Mouse (Mus musculus): ENCODE results near the gene Chrna3.

The Chrna3 gene

DNA sequence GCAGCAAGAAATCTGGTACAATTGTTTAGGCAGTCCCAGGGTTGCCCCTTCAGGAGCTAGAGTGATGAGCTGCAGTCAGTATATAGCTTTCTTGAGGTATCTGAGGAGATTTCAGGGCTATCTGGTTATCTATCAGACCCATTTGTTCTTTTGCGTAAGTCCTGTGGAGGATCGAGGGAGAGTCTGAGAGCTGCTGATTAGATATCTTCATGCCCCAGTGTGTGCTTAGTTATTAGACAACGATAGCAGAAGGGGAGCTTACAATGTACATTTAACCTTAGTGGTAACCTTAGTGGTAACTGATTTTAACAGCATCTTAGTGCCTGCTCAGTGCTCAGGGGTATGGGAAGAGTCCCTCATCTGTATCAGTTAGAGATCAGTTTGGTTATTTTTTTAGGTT, 30.7 kb downstream of the Chrna3 start:
- DNase-seq (ENCODE audit: low spot score): no peak

DNA sequence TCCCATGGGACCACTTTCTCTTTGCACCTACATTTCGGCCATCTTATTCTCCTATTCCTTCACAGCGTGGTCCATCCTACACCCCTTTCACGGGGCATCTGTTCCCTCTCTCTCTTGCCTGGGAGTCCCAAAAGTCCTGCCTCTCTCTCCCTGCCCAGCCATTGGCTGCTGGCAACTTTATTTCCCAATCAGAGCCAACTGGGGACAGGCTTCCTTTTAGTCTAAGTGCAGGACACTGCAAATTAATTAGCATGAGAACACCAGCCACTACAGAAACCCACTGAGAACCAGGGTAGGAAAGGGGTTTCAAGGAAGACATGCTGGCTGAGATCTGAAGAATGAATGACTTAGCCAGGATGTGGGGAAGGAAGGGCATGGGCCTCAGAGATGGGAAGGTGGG, 32.0 kb downstream of the Chrna3 start:
- DNase-seq (ENCODE audit: low spot score): no peak

DNA sequence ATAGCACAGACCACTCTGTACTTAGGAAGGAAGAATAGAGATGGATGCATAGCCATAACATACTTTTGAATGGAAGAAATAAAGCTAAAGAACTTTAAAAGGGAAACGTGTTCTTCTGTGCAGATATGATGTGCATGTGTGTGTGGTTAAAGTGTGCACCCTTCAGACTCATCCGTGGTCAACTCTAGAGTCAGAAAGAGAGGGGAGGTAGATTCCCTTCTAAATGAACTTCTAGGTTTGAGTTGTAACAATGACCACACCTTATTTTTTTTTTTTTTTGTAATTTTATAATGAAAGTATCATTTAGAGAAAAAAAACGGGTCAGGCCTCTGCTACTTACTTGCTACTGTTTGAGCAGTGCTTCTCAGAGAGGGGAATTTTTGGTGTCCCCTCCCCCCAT, 36.0 kb downstream of the Chrna3 start:
- no peak for DNase-seq (ENCODE audit: low spot score)

DNA sequence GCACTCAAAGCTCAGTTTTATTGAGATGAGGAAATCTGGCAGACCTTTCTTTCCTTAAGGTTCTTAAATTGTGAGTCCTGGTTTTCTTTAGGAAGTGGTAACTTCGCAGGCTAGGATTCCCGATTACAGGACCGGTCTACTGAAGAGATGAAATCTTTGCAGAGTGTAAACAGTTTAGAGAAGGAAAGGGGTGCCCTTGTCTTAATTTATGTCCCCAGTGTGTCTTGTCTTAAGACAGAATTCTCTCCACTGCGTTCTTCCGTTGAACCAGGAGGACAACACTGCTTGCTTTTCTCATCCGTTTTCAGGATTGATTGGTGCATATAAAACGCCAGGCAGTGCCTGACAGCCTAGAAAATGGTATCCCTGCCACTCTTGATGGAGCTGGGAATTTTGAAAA, 44.0 kb downstream of the Chrna3 start:
- DNase-seq (ENCODE audit: low spot score): no peak

DNA sequence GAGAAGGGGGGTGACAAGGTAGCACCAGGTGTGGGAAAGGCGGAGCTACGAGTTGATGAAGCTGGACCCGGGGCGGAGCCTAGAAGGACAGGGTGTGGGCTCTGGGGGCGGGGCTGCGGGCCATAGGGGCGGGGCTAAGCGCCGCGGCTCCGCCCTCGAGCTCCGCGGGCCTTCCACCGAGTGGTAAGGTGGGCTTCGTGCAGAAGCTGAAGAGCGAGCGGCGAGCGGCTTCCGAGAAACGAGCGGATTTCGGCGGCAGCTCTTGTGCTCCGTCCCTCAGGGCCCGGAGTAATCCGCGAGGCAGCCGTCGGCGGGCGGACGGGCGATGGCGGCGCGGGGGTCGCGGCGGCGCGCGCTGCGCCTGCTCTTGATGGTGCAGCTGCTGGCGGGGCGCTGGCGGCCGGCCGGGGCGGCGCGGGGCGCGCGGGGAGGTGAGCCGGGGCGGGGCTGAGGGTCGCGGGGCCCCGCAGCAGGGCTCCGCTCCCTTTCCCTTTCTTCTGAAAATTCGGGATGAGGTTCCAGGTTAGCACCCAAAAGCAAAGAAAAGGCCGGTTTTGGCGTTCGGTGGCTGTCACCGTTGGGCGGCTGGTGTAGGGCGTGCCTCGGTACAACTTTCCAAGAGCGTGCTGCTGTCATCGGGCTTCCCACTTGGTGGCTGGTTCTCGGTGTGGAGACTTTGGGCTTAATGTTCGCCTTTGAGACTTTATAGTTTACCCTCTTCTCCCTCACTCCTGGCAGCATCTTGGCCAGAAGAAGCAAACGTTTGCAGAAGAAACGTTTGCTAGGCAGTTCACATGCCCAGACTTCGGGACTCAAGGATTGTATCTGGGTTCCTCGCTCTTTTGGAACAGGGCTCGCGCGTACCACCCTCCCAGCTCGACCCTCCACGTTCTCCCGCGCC, 44.8 kb downstream of the Chrna3 start:
- DNase-seq (ENCODE audit: low spot score): peak; percentile 68

DNA sequence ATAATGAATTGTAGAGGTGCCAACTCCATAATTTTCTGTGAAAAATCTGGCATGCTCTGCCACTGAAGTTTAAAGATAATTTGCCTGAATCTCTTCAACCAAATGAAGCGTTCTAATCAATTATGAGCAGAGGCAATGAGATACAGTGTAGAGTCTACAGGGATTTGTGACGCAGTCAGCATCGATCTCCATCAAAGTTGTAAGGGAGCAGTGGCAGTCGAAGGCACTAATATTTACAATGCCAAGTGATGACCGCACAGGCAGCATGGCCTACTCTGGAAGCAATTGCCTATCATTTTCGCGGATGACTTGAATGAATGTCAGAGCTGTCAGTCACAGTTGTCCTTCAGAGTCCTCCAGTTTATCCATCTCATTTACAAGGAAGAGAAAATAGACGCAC, 45.7 kb downstream of the Chrna3 start, which contains the start of gene Chrna5:
Gene Chrna5 (plus strand): TSS at position 207 of the 400 bp plus-strand sequence.
- DNase-seq (ENCODE audit: low spot score): no peak

DNA sequence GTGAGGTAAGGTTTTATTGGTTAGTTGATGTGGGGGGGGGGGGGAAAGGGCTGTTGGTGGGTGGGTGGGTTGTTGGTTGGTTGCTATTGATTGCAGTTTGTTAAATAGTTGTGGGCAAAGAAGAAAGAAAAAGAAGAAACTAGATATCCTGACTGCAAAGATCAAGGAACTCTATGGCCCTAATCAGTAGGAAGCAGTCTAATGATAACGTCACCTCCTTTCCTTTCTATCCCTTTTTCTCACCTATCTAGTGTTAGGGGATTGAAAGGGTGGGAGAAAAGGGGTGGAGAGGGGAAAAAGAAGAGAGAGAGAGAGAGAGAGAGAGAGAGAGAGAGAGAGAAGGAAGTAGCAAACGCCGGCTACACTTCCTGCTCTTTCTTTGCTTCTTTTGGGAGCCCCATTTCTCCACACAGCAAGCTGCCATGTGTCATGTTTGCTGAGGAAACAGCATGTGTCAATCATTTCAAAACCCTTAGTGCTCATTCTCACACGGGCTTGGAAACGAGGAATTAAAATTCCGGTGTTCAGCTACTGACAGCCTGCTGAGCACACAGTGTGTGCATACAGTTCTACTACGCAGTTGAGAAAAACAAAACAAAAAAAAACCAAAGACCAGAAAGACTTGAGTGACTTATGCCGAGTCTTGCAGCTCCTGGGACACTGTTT, 56.3 kb downstream of the Chrna3 start:
- DNase-seq (ENCODE audit: low spot score): no peak

DNA sequence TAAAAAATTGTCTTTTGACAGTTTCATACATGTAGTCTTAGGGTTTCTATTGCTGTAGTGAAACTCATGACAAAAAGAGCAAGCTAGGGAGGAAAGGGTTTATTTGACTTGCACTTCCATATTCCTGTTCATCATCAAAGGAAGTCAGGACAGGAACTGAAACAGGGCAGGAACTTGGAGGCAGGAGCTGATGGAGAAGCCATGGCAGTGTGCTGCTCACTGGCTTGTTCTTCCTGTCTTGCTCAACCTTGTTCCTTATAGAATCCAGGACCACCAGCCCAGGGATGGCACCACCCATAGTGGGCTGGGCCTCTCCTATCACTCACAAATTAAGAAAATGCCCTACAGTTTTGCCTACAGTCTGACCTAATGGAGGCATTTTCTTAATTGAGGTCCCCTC, 62.7 kb downstream of the Chrna3 start:
- DNase-seq (ENCODE audit: low spot score): no peak

DNA sequence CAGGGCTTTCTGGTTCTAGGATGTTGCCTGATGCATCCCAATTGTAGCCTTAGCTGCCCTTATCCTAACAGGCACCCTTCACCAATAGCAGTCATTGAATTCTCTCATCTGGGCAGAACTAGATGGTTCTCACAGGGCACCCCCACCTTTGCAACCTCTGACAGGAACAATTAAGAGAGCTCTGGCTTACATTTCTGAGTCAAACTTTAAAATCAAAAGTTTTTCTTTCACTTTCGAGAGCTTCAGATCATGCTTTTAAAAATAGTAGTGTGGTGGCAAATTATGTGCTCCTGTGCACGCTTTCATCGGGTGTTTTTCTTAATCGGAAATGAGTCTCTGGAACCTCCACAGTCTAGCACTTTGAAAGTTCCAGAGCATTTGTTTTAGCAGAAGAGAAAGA, 65.3 kb downstream of the Chrna3 start:
- no peak for DNase-seq (ENCODE audit: low spot score)

All from testis, postnatal 14 days (tissue).